Mouse (Mus musculus): ENCODE results near the gene Gm17190.

GRCm38 (mm10) chr13:96039536-96039935, 42.3 kb upstream of the Gm17190 start:
- TF ChIP-seq GATA1 (IDR thresholded peaks at IDR 0.05; ENCODE audit: borderline replicate concordance, low read length) = no peak
- TF ChIP-seq FLI1 (IDR thresholded peaks at IDR 0.05; ENCODE audit: low read length) = no peak

Data from megakaryocyte, embryonic 14.5 days (primary cell).